Mouse (Mus musculus) E14TG2a.4 (cell line): ENCODE measurements around the gene Ppfibp1.

ENCODE experiments used
- H3K27me3 ChIP-seq: 2 replicates; pipeline ENCODE4 v1.6.1; 2014; ENCODE audit warnings: low read length, control low read depth; ENCODE audit not compliant: insufficient read depth
- H3K36me3 ChIP-seq: 2 replicates; pipeline ENCODE4 v1.6.1; 2014; ENCODE audit warnings: low read length, control low read depth; ENCODE audit not compliant: insufficient read depth
- H3K4me1 ChIP-seq: replicated peaks from 2 replicates; pipeline ENCODE4 v1.6.1; 2014; ENCODE audit warnings: low read depth, low read length, control low read depth
- H3K4me3 ChIP-seq: replicated peaks from 2 replicates; pipeline ENCODE4 v1.5.1; 2014; ENCODE audit warnings: mild to moderate bottlenecking, low read length
- H3K9me3 ChIP-seq: 2 replicates; pipeline ENCODE4 v1.6.1; 2014; ENCODE audit warnings: low read length, control low read depth
- CTCF ChIP-seq: conservative IDR thresholded peaks from 2 replicates; pipeline ENCODE4 v1.5.1; 2014; ENCODE audit warnings: low read length
- NANOG ChIP-seq: IDR thresholded peaks from 2 replicates; pipeline ENCODE4 v1.6.1; 2014; ENCODE audit warnings: borderline replicate concordance, low read length, mixed read lengths
- POU5F1 ChIP-seq: IDR thresholded peaks from 2 replicates; pipeline ENCODE4 v1.6.1; 2014; ENCODE audit warnings: low read length, borderline replicate concordance

Ppfibp1 gene

GRCm38 (mm10) chr6:147024761-147025160 lies 136.5 kb downstream of the Ppfibp1 start:
- Histone ChIP-seq H3K4me3 (no peak overlapping the region), H3K9me3 (no peaks in the 10 kb centered on the region), H3K27me3 (no peaks in the 10 kb centered on the region), H3K4me1 (no peaks in the 10 kb centered on the region), H3K36me3 (peaks cover 46% of the 10 kb centered on the region)
- TF ChIP-seq CTCF (no peak), NANOG (no peak), POU5F1 (no peak)

- Histone ChIP-seq H3K9me3 (no peaks in the 10 kb centered on the region), H3K36me3 (peaks cover 54% of the 10 kb centered on the region), H3K4me3 (no peak overlapping the region), H3K4me1 (no peaks in the 10 kb centered on the region), H3K27me3 (no peaks in the 10 kb centered on the region)
- TF ChIP-seq POU5F1 (no peak), NANOG (no peak), CTCF (no peak)
Observed at GRCm38 (mm10) chr6:147028396-147028795, 140.1 kb downstream of the Ppfibp1 start.

GRCm38 (mm10) chr6:147029591-147029990 lies 141.3 kb downstream of the Ppfibp1 start:
- Histone ChIP-seq H3K9me3 (no peaks in the 10 kb centered on the region), H3K4me3 (no peak overlapping the region), H3K4me1 (no peaks in the 10 kb centered on the region), H3K36me3 (peaks cover 54% of the 10 kb centered on the region), H3K27me3 (no peaks in the 10 kb centered on the region)
- TF ChIP-seq POU5F1 (no peak), CTCF (no peak), NANOG (no peak)

- Histone ChIP-seq H3K4me3 (no peak overlapping the region), H3K36me3 (peaks cover 54% of the 10 kb centered on the region), H3K4me1 (no peaks in the 10 kb centered on the region), H3K27me3 (no peaks in the 10 kb centered on the region), H3K9me3 (no peaks in the 10 kb centered on the region)
- no peak for TF ChIP-seq CTCF
- TF ChIP-seq POU5F1 = no peak
- TF ChIP-seq NANOG = no peak
Observed at GRCm38 (mm10) chr6:147030096-147030885, 142.0 kb downstream of the Ppfibp1 start.

GRCm38 (mm10) chr6:147032303-147032925 lies 144.1 kb downstream of the Ppfibp1 start, which contains the start of gene Rep15:
Rep15 (plus strand) TSS chr6:147032584.
- TF ChIP-seq POU5F1 (no peak), CTCF (no peak), NANOG (no peak)
- no peaks in the 10 kb centered on the region for H3K9me3 ChIP-seq
- H3K4me3 ChIP-seq = no peak within 1 kb of the TSS
- H3K4me1 ChIP-seq = no peaks in the 10 kb centered on the region
- peaks cover 34% of the 10 kb centered on the region for H3K36me3 ChIP-seq
- H3K27me3 ChIP-seq = no peaks in the 10 kb centered on the region

GRCm38 (mm10) chr6:147042291-147043290 lies 154.3 kb downstream of the Ppfibp1 start, which contains the start of gene Mrps35:
Mrps35 (plus strand) TSS chr6:147042764.
- peak within 1 kb of the TSS; percentile 95 for H3K4me3 ChIP-seq
- H3K9me3 ChIP-seq = no peaks in the 10 kb centered on the region
- H3K36me3 ChIP-seq = peaks cover 19% of the 10 kb centered on the region
- no peaks in the 10 kb centered on the region for H3K27me3 ChIP-seq
- H3K4me1 ChIP-seq = peaks cover 14% of the 10 kb centered on the region
- TF ChIP-seq POU5F1 = no peak
- TF ChIP-seq CTCF = no peak
- no peak for TF ChIP-seq NANOG

GRCm38 (mm10) chr6:147043633-147044032 lies 155.3 kb downstream of the Ppfibp1 start:
- TF ChIP-seq NANOG = no peak
- no peak for TF ChIP-seq CTCF
- no peak for TF ChIP-seq POU5F1
- no peaks in the 10 kb centered on the region for H3K27me3 ChIP-seq

More at GRCm38 (mm10) chr6:147043633-147044032, 155.3 kb downstream of the Ppfibp1 start:
- no peaks in the 10 kb centered on the region for H3K9me3 ChIP-seq
- peak overlapping the region; percentile 95 for H3K4me3 ChIP-seq
- peaks cover 29% of the 10 kb centered on the region for H3K36me3 ChIP-seq
- peaks cover 14% of the 10 kb centered on the region for H3K4me1 ChIP-seq
